In genomic region chr1:40601461-40601860, GRCm38 (mm10) we compare ENCODE assay signal across 29 mouse cellular contexts. TPM values are rescaled to one million over a fixed set of nuclear protein-coding genes. Genes with fewer than 3 reads are reported as not detected.
A peak's percentile ranks its signal among the peaks of the same experiment; 100 is the strongest.
DNase-seq lines count a peak whose midpoint lies in the region; ATAC-seq and TF ChIP-seq lines count a peak whose summit lies in the region.
"Had no signal": no experiment of that assay in that cellular context is flagged by ENCODE, and none has a peak within 500 bp of the region (broad histone marks: within the 10 kb centered on the region; RNA-seq: fewer than 3 reads in every experiment).

No protein-coding gene starts in this region.

- no peak for DNase-seq in forebrain, postnatal 0 days
- DNase-seq in heart, adult 2 months, result no peak
- no peak for DNase-seq in midbrain, postnatal 0 days (ENCODE audit: low spot score)
- no peak for DNase-seq in midbrain, embryonic 10.5 days (ENCODE audit: low spot score)
- no peak for DNase-seq in embryo, embryonic 9.5 days (ENCODE audit: extremely low spot score)
- DNase-seq: adrenal gland, postnatal 36 days; B cell, adult 2 months; cerebellum, adult 11 months; cerebellum, adult 8-10 months; cerebellum, postnatal 36 days; embryo, embryonic 11 days; kidney, adult 18-20 months had no signal

- H3K4me2 ChIP-seq in forebrain, embryonic 15.5 days (replicated peaks), result no peak overlapping the region
- H3K4me2 ChIP-seq in forebrain, postnatal 0 days (ENCODE audit: low read depth), result no peak overlapping the region
- no peak overlapping the region for H3K4me2 ChIP-seq in heart, embryonic 11.5 days
- no peak overlapping the region for H3K4me2 ChIP-seq in midbrain, postnatal 0 days (ENCODE audit: low read depth, low read length, poor library complexity, severe bottlenecking)
- H3K4me2 ChIP-seq: embryonic facial prominence, embryonic 12.5 days; hindbrain, embryonic 12.5 days; hindbrain, embryonic 15.5 days had no signal

- intact Hi-C loops in heart, adult 2 months (cut with DNase I), result no loop called here

- TF ChIP-seq EP300 in heart, adult 2 months (IDR thresholded peaks at IDR 0.05; ENCODE audit: insufficient read depth, low read depth, low read length), result no peak

- no peak for TF ChIP-seq POLR2A in heart, adult 2 months (IDR thresholded peaks at IDR 0.05; ENCODE audit: insufficient read depth, low read depth, low read length)

- no peaks in the 10 kb centered on the region for H3K36me3 ChIP-seq in forebrain, embryonic 15.5 days
- no peaks in the 10 kb centered on the region for H3K36me3 ChIP-seq in forebrain, postnatal 0 days (ENCODE audit: insufficient read depth)
- no peaks in the 10 kb centered on the region for H3K36me3 ChIP-seq in heart, embryonic 11.5 days (ENCODE audit: control insufficient read depth, insufficient read depth, low read length)
- H3K36me3 ChIP-seq in heart, adult 2 months (ENCODE audit: control insufficient read depth, insufficient read depth, low read length), result no peaks in the 10 kb centered on the region
- no peaks in the 10 kb centered on the region for H3K36me3 ChIP-seq in midbrain, postnatal 0 days (ENCODE audit: insufficient read depth, low read length)
- no peaks in the 10 kb centered on the region for H3K36me3 ChIP-seq in midbrain, embryonic 10.5 days
- H3K36me3 ChIP-seq: embryonic facial prominence, embryonic 12.5 days; G1E; heart, embryonic 10.5 days; hindbrain, embryonic 12.5 days; hindbrain, embryonic 15.5 days had no signal

- no peaks in the 10 kb centered on the region for H3K9me3 ChIP-seq in forebrain, embryonic 15.5 days
- H3K9me3 ChIP-seq in forebrain, postnatal 0 days (ENCODE audit: low read length), result no peaks in the 10 kb centered on the region
- H3K9me3 ChIP-seq in heart, embryonic 11.5 days (replicated peaks; ENCODE audit: control insufficient read depth, low read length), result no peaks in the 10 kb centered on the region
- H3K9me3 ChIP-seq in midbrain, postnatal 0 days (ENCODE audit: low read length), result no peaks in the 10 kb centered on the region
- H3K9me3 ChIP-seq in midbrain, embryonic 10.5 days (replicated peaks), result no peaks in the 10 kb centered on the region
- H3K9me3 ChIP-seq: embryonic facial prominence, embryonic 12.5 days; G1E; heart, embryonic 10.5 days; hindbrain, embryonic 12.5 days; hindbrain, embryonic 15.5 days had no signal

- ATAC-seq in forebrain, embryonic 15.5 days (replicated peaks), result 0 out of 2 replicates have a peak, but pooled peaks have one; percentile 46
- no peak for ATAC-seq in forebrain, postnatal 0 days
- 0 out of 2 replicates have a peak, but pooled peaks have one; percentile 52 for ATAC-seq in heart, embryonic 11.5 days (replicated peaks; ENCODE audit: insufficient number of reproducible peaks, low FRiP score, low TSS enrichment)
- ATAC-seq in midbrain, postnatal 0 days (ENCODE audit: low FRiP score), result 0 out of 2 replicates have a peak, but pooled peaks have one; percentile 34
- ATAC-seq: Patski had no signal

- WGBS in forebrain, embryonic 15.5 days, result 77% methylated on average over 3 of the region's 3 CpGs
- WGBS in forebrain, postnatal 0 days, result 85% methylated on average over 3 of the region's 3 CpGs
- 72% methylated on average over 3 of the region's 3 CpGs for WGBS in heart, embryonic 11.5 days (ENCODE audit: insufficient replicate concordance)
- 73% methylated on average over 3 of the region's 3 CpGs for WGBS in heart, adult 2 months
- 81% methylated on average over 3 of the region's 3 CpGs for WGBS in midbrain, postnatal 0 days
- 86% methylated on average over 3 of the region's 3 CpGs for WGBS in midbrain, embryonic 10.5 days

- no peak overlapping the region; the same call in 1 of the 2 replicates for H3K27ac ChIP-seq in forebrain, embryonic 15.5 days (replicated peaks)
- no peak overlapping the region for H3K27ac ChIP-seq in forebrain, postnatal 0 days (ENCODE audit: low read depth, low read length)
- H3K27ac ChIP-seq in heart, embryonic 11.5 days (ENCODE audit: low read depth, low read length), result no peak overlapping the region
- H3K27ac ChIP-seq in heart, adult 2 months, result no peak overlapping the region
- H3K27ac ChIP-seq in midbrain, postnatal 0 days (ENCODE audit: low read depth, low read length), result no peak overlapping the region
- no peak overlapping the region for H3K27ac ChIP-seq in midbrain, embryonic 10.5 days (replicated peaks)
- H3K27ac ChIP-seq: embryonic facial prominence, embryonic 12.5 days; heart, embryonic 10.5 days; hindbrain, embryonic 12.5 days; hindbrain, embryonic 15.5 days had no signal

- TF ChIP-seq CTCF in forebrain, postnatal 0 days (IDR thresholded peaks at IDR 0.05; ENCODE audit: low read depth), result no peak
- TF ChIP-seq CTCF in heart, adult 2 months (IDR thresholded peaks at IDR 0.05), result no peak
- TF ChIP-seq CTCF in midbrain, postnatal 0 days (IDR thresholded peaks at IDR 0.05), result no peak

- H3K79me2 ChIP-seq in heart, adult 2 months (replicated peaks; ENCODE audit: control insufficient read depth, insufficient read depth, low read length), result no peaks in the 10 kb centered on the region

- no peaks in the 10 kb centered on the region for H3K27me3 ChIP-seq in forebrain, embryonic 15.5 days
- no peaks in the 10 kb centered on the region for H3K27me3 ChIP-seq in forebrain, postnatal 0 days (ENCODE audit: insufficient read depth, low read length)
- no peaks in the 10 kb centered on the region for H3K27me3 ChIP-seq in heart, embryonic 11.5 days (ENCODE audit: control insufficient read depth, insufficient read depth, low read length)
- no peaks in the 10 kb centered on the region for H3K27me3 ChIP-seq in heart, adult 2 months (ENCODE audit: control insufficient read depth, insufficient read depth, low read length)
- H3K27me3 ChIP-seq in midbrain, postnatal 0 days (ENCODE audit: insufficient read depth, low read length), result no peaks in the 10 kb centered on the region
- no peaks in the 10 kb centered on the region for H3K27me3 ChIP-seq in midbrain, embryonic 10.5 days (ENCODE audit: low read depth, poor library complexity, severe bottlenecking)
- H3K27me3 ChIP-seq: CH12.LX; embryonic facial prominence, embryonic 12.5 days; hindbrain, embryonic 12.5 days; hindbrain, embryonic 15.5 days; Patski had no signal

- no peaks in the 10 kb centered on the region for H3K4me1 ChIP-seq in forebrain, embryonic 15.5 days
- H3K4me1 ChIP-seq in forebrain, postnatal 0 days (ENCODE audit: insufficient read depth), result no peaks in the 10 kb centered on the region
- H3K4me1 ChIP-seq in heart, embryonic 11.5 days (ENCODE audit: control insufficient read depth, insufficient read depth, low read length), result no peaks in the 10 kb centered on the region
- no peaks in the 10 kb centered on the region for H3K4me1 ChIP-seq in heart, adult 2 months (ENCODE audit: control insufficient read depth, insufficient read depth, low read length)
- H3K4me1 ChIP-seq in midbrain, postnatal 0 days (ENCODE audit: insufficient read depth, low read length), result no peaks in the 10 kb centered on the region
- H3K4me1 ChIP-seq in midbrain, embryonic 10.5 days, result no peaks in the 10 kb centered on the region
- H3K4me1 ChIP-seq: embryonic facial prominence, embryonic 12.5 days; heart, embryonic 10.5 days; hindbrain, embryonic 12.5 days; hindbrain, embryonic 15.5 days had no signal

- H3K9ac ChIP-seq in forebrain, embryonic 15.5 days (replicated peaks), result no peak overlapping the region
- H3K9ac ChIP-seq in forebrain, postnatal 0 days, result no peak overlapping the region
- no peak overlapping the region for H3K9ac ChIP-seq in heart, embryonic 11.5 days (ENCODE audit: low read depth, low read length)
- H3K9ac ChIP-seq in heart, adult 2 months (ENCODE audit: low read depth, low read length), result no peak overlapping the region
- no peak overlapping the region for H3K9ac ChIP-seq in midbrain, postnatal 0 days (replicated peaks; ENCODE audit: low read length, poor library complexity, severe bottlenecking)
- H3K9ac ChIP-seq: embryonic facial prominence, embryonic 12.5 days; hindbrain, embryonic 12.5 days; hindbrain, embryonic 15.5 days had no signal

- H3K4me3 ChIP-seq in forebrain, embryonic 15.5 days, result no peak overlapping the region
- no peak overlapping the region for H3K4me3 ChIP-seq in forebrain, postnatal 0 days (ENCODE audit: low read depth, low read length)
- H3K4me3 ChIP-seq in heart, embryonic 11.5 days (ENCODE audit: low read depth, low read length), result no peak overlapping the region
- no peak overlapping the region for H3K4me3 ChIP-seq in heart, adult 2 months
- H3K4me3 ChIP-seq in midbrain, postnatal 0 days (ENCODE audit: low read depth, low read length), result no peak overlapping the region
- no peak overlapping the region for H3K4me3 ChIP-seq in midbrain, embryonic 10.5 days
- H3K4me3 ChIP-seq: embryonic facial prominence, embryonic 12.5 days; heart, embryonic 10.5 days; hindbrain, embryonic 12.5 days; hindbrain, embryonic 15.5 days had no signal

RNA-seq across cellular contexts. Expression of gene Slc9a4, which starts 21.6 kb away (rescaled TPM):
- polyA plus RNA-seq in forebrain, embryonic 15.5 days (2015; fragmentation: Nextera tagmentation; extraction: Ambion mirVana), result not detected in 2 replicates
- 0.31 and 0.33 TPM in 2 replicates for total RNA-seq in forebrain, postnatal 0 days (2014; rRNA removed)
- polyA plus RNA-seq in forebrain, postnatal 0 days (2015; fragmentation: Nextera tagmentation; extraction: Ambion mirVana), result 0.13 and 0.15 TPM in 2 replicates
- polyA plus RNA-seq in heart, embryonic 11.5 days (2014; fragmentation: Nextera tagmentation; extraction: Ambion mirVana), result not detected in 2 replicates
- under 1 TPM in 1 of 2 experiments, not detected in 1; 0.05 TPM for total RNA-seq in heart, adult 2 months (2021)
- 0.18 TPM in 1 of 2 replicates, not detected in the other for polyA plus RNA-seq in heart, adult 2 months (2012; rRNA removed)
- 0.05 and 0.24 TPM in 2 replicates for total RNA-seq in midbrain, postnatal 0 days (2014; rRNA removed)
- polyA plus RNA-seq in midbrain, postnatal 0 days (2015; fragmentation: Nextera tagmentation; extraction: Ambion mirVana), result 0.12 TPM in 1 of 2 replicates, not detected in the other
- not detected in 2 replicates for polyA plus RNA-seq in midbrain, embryonic 10.5 days (2016; fragmentation: Nextera tagmentation; extraction: Ambion mirVana)
- total RNA-seq: adrenal gland, adult 18-20 months; adrenal gland, postnatal 10 days; adrenal gland, postnatal 36 days; G1E; heart, postnatal 25 days; hematopoietic stem cell, adult 5-6 weeks had no signal
- polyA plus RNA-seq: embryonic facial prominence, embryonic 12.5 days; forebrain, embryonic 11.5 days; G1E; heart, embryonic 10.5 days; heart, embryonic 14.5 days; heart, postnatal 0 days; hindbrain, embryonic 15.5 days; intestine, embryonic 14.5 days; Patski had no signal
